Mouse (Mus musculus): ENCODE measurements around the gene Slc43a2. TPM values are rescaled to one million over a fixed set of nuclear protein-coding genes. Genes with fewer than 3 reads are reported as not detected.
A peak's percentile ranks its signal among the peaks of the same experiment; 100 is the strongest.

The Slc43a2 gene
- polyA plus RNA-seq, 1 experiment from 2014 or later: 12.7 TPM

GRCm38 (mm10) chr11:75530845-75531373 is 585 bp upstream of the Slc43a2 start:
- peak overlapping the region; percentile 94 for H3K27ac ChIP-seq (replicated peaks)
- WGBS: under 1% methylated on average over 31 of the region's 31 CpGs
- no peaks in the 10 kb centered on the region for H3K9me3 ChIP-seq
- peak overlapping the region; percentile 69 for H3K4me3 ChIP-seq
- H3K9ac ChIP-seq (replicated peaks): peak overlapping the region; percentile 92
- no peaks in the 10 kb centered on the region for H3K36me3 ChIP-seq
- H3K4me1 ChIP-seq: peaks cover 13% of the 10 kb centered on the region
- no peaks in the 10 kb centered on the region; the same call in 1 of the 2 replicates for H3K27me3 ChIP-seq
- peak overlapping the region; percentile 88 for H3K4me2 ChIP-seq (replicated peaks)
- ATAC-seq (ENCODE audit: low FRiP score, low read depth): no peak; the same call in 1 of the 2 replicates

- Histone ChIP-seq H3K27me3 (no peaks in the 10 kb centered on the region; the same call in 1 of the 2 replicates), H3K4me3 (peak overlapping the region; percentile 69), H3K4me1 (peaks cover 16% of the 10 kb centered on the region), H3K27ac (replicated peaks) (peak overlapping the region; percentile 94), H3K36me3 (no peaks in the 10 kb centered on the region), H3K9me3 (no peaks in the 10 kb centered on the region), H3K9ac (replicated peaks) (peak overlapping the region; percentile 92), H3K4me2 (replicated peaks) (peak overlapping the region; percentile 88)
- 14% methylated on average over 38 of the region's 38 CpGs for WGBS
- peak; percentile 27 for ATAC-seq (ENCODE audit: low FRiP score, low read depth)
Observed at GRCm38 (mm10) chr11:75532340-75533277, 1.1 kb downstream of the Slc43a2 start.

GRCm38 (mm10) chr11:75533314-75534015 is 2.0 kb downstream of the Slc43a2 start:
- Histone ChIP-seq H3K9ac (replicated peaks) (peak overlapping the region; percentile 34; the same call in 1 of the 2 replicates), H3K4me1 (peaks cover 24% of the 10 kb centered on the region), H3K27me3 (no peaks in the 10 kb centered on the region; the same call in 1 of the 2 replicates), H3K4me2 (replicated peaks) (peak overlapping the region; percentile 88), H3K9me3 (no peaks in the 10 kb centered on the region), H3K27ac (replicated peaks) (no peak overlapping the region), H3K36me3 (no peaks in the 10 kb centered on the region), H3K4me3 (peak overlapping the region; percentile 69)
- ATAC-seq (ENCODE audit: low FRiP score, low read depth): no peak
- WGBS: 86% methylated on average over 6 of the region's 6 CpGs

- H3K9me3 ChIP-seq: no peaks in the 10 kb centered on the region
- no peak overlapping the region for H3K27ac ChIP-seq (replicated peaks)
- no peak overlapping the region for H3K4me2 ChIP-seq (replicated peaks)
- H3K36me3 ChIP-seq: no peaks in the 10 kb centered on the region
- ATAC-seq (ENCODE audit: low FRiP score, low read depth): no peak
- no peaks in the 10 kb centered on the region; the same call in 1 of the 2 replicates for H3K27me3 ChIP-seq
- 55% methylated on average over 4 of the region's 4 CpGs for WGBS
- no peak overlapping the region for H3K9ac ChIP-seq (replicated peaks)
- H3K4me1 ChIP-seq: peaks cover 26% of the 10 kb centered on the region
- H3K4me3 ChIP-seq: no peak overlapping the region
Observed at GRCm38 (mm10) chr11:75534286-75535033, 3.0 kb downstream of the Slc43a2 start.

GRCm38 (mm10) chr11:75535106-75535795 is 3.8 kb downstream of the Slc43a2 start:
- WGBS: 69% methylated on average over 13 of the region's 13 CpGs
- Histone ChIP-seq H3K36me3 (no peaks in the 10 kb centered on the region), H3K27ac (replicated peaks) (no peak overlapping the region), H3K9ac (replicated peaks) (0 out of 2 replicates have a peak overlapping the region, but pooled peaks have one; percentile 7), H3K4me3 (no peak overlapping the region), H3K4me2 (replicated peaks) (no peak overlapping the region), H3K9me3 (no peaks in the 10 kb centered on the region), H3K4me1 (peaks cover 26% of the 10 kb centered on the region), H3K27me3 (no peaks in the 10 kb centered on the region; the same call in 1 of the 2 replicates)
- ATAC-seq (ENCODE audit: low FRiP score, low read depth): no peak

GRCm38 (mm10) chr11:75536255-75537024 is 4.9 kb downstream of the Slc43a2 start:
- WGBS: 87% methylated on average over 12 of the region's 12 CpGs

GRCm38 (mm10) chr11:75537025-75537414 is 5.5 kb downstream of the Slc43a2 start:
- no peak overlapping the region for H3K27ac ChIP-seq (replicated peaks)
- WGBS: 87% methylated on average over 8 of the region's 8 CpGs

More at GRCm38 (mm10) chr11:75536255-75537024, 4.9 kb downstream of the Slc43a2 start:
- Histone ChIP-seq H3K4me2 (replicated peaks) (no peak overlapping the region), H3K4me1 (peaks cover 26% of the 10 kb centered on the region), H3K9ac (replicated peaks) (no peak overlapping the region), H3K4me3 (no peak overlapping the region), H3K27me3 (no peaks in the 10 kb centered on the region; the same call in 1 of the 2 replicates), H3K36me3 (no peaks in the 10 kb centered on the region), H3K9me3 (no peaks in the 10 kb centered on the region), H3K27ac (replicated peaks) (no peak overlapping the region)
- no peak for ATAC-seq (ENCODE audit: low FRiP score, low read depth)

GRCm38 (mm10) chr11:75537491-75538183 is 6.1 kb downstream of the Slc43a2 start:
- WGBS: 43% methylated on average over 11 of the region's 11 CpGs
- 0 out of 2 replicates have a peak overlapping the region, but pooled peaks have one; percentile 1 for H3K27ac ChIP-seq (replicated peaks)
- no peaks in the 10 kb centered on the region for H3K36me3 ChIP-seq
- H3K9me3 ChIP-seq: no peaks in the 10 kb centered on the region
- no peak overlapping the region for H3K9ac ChIP-seq (replicated peaks)
- H3K27me3 ChIP-seq: no peaks in the 10 kb centered on the region
- ATAC-seq (ENCODE audit: low FRiP score, low read depth): no peak
- no peak overlapping the region for H3K4me2 ChIP-seq (replicated peaks)
- no peak overlapping the region for H3K4me3 ChIP-seq
- H3K4me1 ChIP-seq: peaks cover 19% of the 10 kb centered on the region

More at GRCm38 (mm10) chr11:75537025-75537414, 5.5 kb downstream of the Slc43a2 start:
- ATAC-seq (ENCODE audit: low FRiP score, low read depth): no peak
- Histone ChIP-seq H3K9me3 (no peaks in the 10 kb centered on the region), H3K9ac (replicated peaks) (no peak overlapping the region), H3K27me3 (no peaks in the 10 kb centered on the region; the same call in 1 of the 2 replicates), H3K4me3 (no peak overlapping the region), H3K4me2 (replicated peaks) (no peak overlapping the region), H3K4me1 (peaks cover 25% of the 10 kb centered on the region), H3K36me3 (no peaks in the 10 kb centered on the region)

- H3K27ac ChIP-seq (replicated peaks): peak overlapping the region; percentile 22; the same call in 1 of the 2 replicates
- no peaks in the 10 kb centered on the region for H3K36me3 ChIP-seq
- H3K4me2 ChIP-seq (replicated peaks): no peak overlapping the region
- 66% methylated on average over 9 of the region's 9 CpGs for WGBS
- no peak overlapping the region for H3K4me3 ChIP-seq
- ATAC-seq (ENCODE audit: low FRiP score, low read depth): no peak
- H3K9ac ChIP-seq (replicated peaks): no peak overlapping the region
- H3K9me3 ChIP-seq: no peaks in the 10 kb centered on the region
- no peaks in the 10 kb centered on the region for H3K27me3 ChIP-seq
- peaks cover 17% of the 10 kb centered on the region for H3K4me1 ChIP-seq
Observed at GRCm38 (mm10) chr11:75538184-75538969, 6.9 kb downstream of the Slc43a2 start.
